8 mouse cellular contexts compared by ENCODE assay signal in the genomic region with DNA sequence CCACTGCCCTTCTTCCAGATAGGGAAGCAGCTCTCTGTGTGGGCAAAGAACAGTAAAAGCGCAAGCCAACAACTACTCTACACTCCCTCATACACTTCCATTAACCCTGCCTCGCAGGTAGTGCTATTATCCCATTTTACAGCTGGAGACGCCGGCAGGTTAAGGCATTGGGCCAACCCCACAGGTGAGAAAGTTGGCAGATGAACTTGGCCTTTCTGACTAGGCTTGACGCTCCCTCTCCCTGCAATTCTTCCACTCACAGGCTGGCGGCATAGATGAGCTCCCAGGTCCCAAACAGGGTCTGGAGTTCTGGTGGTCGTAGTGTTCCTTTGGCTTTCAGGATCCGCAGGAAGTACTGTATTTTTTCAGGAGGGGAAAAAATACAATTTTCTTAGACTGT. TPM values are rescaled to one million over a fixed set of nuclear protein-coding genes. Genes with fewer than 3 reads are reported as not detected.
A peak's percentile ranks its signal among the peaks of the same experiment; 100 is the strongest.
DNase-seq lines count a peak whose midpoint lies in the region; ATAC-seq and TF ChIP-seq lines count a peak whose summit lies in the region.

No protein-coding gene starts in this region.

- H3K9me3 ChIP-seq in heart, embryonic 15.5 days (replicated peaks), result no peaks in the 10 kb centered on the region
- H3K9me3 ChIP-seq in forebrain, postnatal 0 days (ENCODE audit: low read length), result no peaks in the 10 kb centered on the region
- H3K9me3 ChIP-seq in limb, embryonic 15.5 days, result no peaks in the 10 kb centered on the region

- H3K4me3 ChIP-seq in heart, embryonic 15.5 days, result peak overlapping the region; percentile 69
- peak overlapping the region; percentile 50 for H3K4me3 ChIP-seq in forebrain, postnatal 0 days (ENCODE audit: low read depth, low read length)
- H3K4me3 ChIP-seq in limb, embryonic 15.5 days, result peak overlapping the region; percentile 65
- H3K4me3 ChIP-seq in olfactory bulb, adult 2 months (ENCODE audit: insufficient read depth, low read depth, low read length), result peak overlapping the region; percentile 55

- H3K9ac ChIP-seq in heart, embryonic 15.5 days, result peak overlapping the region; percentile 68
- H3K9ac ChIP-seq in forebrain, postnatal 0 days, result peak overlapping the region; percentile 48
- no peak overlapping the region for H3K9ac ChIP-seq in limb, embryonic 15.5 days

- peaks cover 7% of the 10 kb centered on the region; the same call in 1 of the 2 replicates for H3K36me3 ChIP-seq in heart, embryonic 15.5 days
- peaks cover 7% of the 10 kb centered on the region; the same call in 1 of the 2 replicates for H3K36me3 ChIP-seq in forebrain, postnatal 0 days (ENCODE audit: insufficient read depth)
- peaks cover 21% of the 10 kb centered on the region for H3K36me3 ChIP-seq in limb, embryonic 15.5 days

- no peaks in the 10 kb centered on the region for H3K27me3 ChIP-seq in heart, embryonic 15.5 days
- no peaks in the 10 kb centered on the region for H3K27me3 ChIP-seq in forebrain, postnatal 0 days (ENCODE audit: insufficient read depth, low read length)
- H3K27me3 ChIP-seq in limb, embryonic 15.5 days, result no peaks in the 10 kb centered on the region

- peak overlapping the region; percentile 88 for H3K4me2 ChIP-seq in heart, embryonic 15.5 days
- H3K4me2 ChIP-seq in forebrain, postnatal 0 days (ENCODE audit: low read depth), result peak overlapping the region; percentile 83
- peak overlapping the region; percentile 84 for H3K4me2 ChIP-seq in limb, embryonic 15.5 days

- H3K4me1 ChIP-seq in heart, embryonic 15.5 days (replicated peaks), result peaks cover 56% of the 10 kb centered on the region
- H3K4me1 ChIP-seq in forebrain, postnatal 0 days (ENCODE audit: insufficient read depth), result no peaks in the 10 kb centered on the region
- peaks cover 44% of the 10 kb centered on the region for H3K4me1 ChIP-seq in limb, embryonic 15.5 days
- peaks cover 5% of the 10 kb centered on the region; the same call in 1 of the 2 replicates for H3K4me1 ChIP-seq in olfactory bulb, adult 2 months (ENCODE audit: control insufficient read depth, insufficient read depth, low read length)

- TF ChIP-seq POLR2A in olfactory bulb, adult 2 months (IDR thresholded peaks at IDR 0.05; ENCODE audit: insufficient read depth, low read depth, low read length), result no peak

- 12% methylated on average over 8 of the region's 8 CpGs for WGBS in heart, embryonic 15.5 days
- 11% methylated on average over 8 of the region's 8 CpGs for WGBS in forebrain, postnatal 0 days
- WGBS in limb, embryonic 15.5 days, result 13% methylated on average over 8 of the region's 8 CpGs
- 16% methylated on average over 8 of the region's 8 CpGs for WGBS in olfactory bulb, adult 2 months

- no peak for DNase-seq in heart, adult 8-10 months (ENCODE audit: low spot score)
- DNase-seq in NIH3T3 (ENCODE audit: low read depth), result peak; percentile 52
- peak; percentile 20 for DNase-seq in forebrain, postnatal 0 days
- DNase-seq in urinary bladder, postnatal 14 days (ENCODE audit: low spot score), result no peak
- no peak for DNase-seq in Muller cell, postnatal 12 days (ENCODE audit: inconsistent ontology term)

- TF ChIP-seq CTCF in forebrain, postnatal 0 days (IDR thresholded peaks at IDR 0.05; ENCODE audit: low read depth), result peak; percentile 57
- no peak for TF ChIP-seq CTCF in olfactory bulb, adult 2 months (IDR thresholded peaks at IDR 0.05; ENCODE audit: insufficient read depth, low read depth, low read length)

- H3K27ac ChIP-seq in heart, embryonic 15.5 days, result peak overlapping the region; percentile 62
- no peak overlapping the region for H3K27ac ChIP-seq in forebrain, postnatal 0 days (ENCODE audit: low read depth, low read length)
- H3K27ac ChIP-seq in limb, embryonic 15.5 days, result peak overlapping the region; percentile 61; the same call in 1 of the 2 replicates
- H3K27ac ChIP-seq in olfactory bulb, adult 2 months (ENCODE audit: insufficient read depth, low read depth, low read length), result no peak overlapping the region

- 0 out of 2 replicates have a peak, but pooled peaks have one; percentile 28 for ATAC-seq in heart, embryonic 15.5 days (replicated peaks; ENCODE audit: insufficient number of reproducible peaks, insufficient read depth, low FRiP score, low read depth)
- ATAC-seq in forebrain, postnatal 0 days, result peak; percentile 39; the same call in 1 of the 2 replicates
- no peak for ATAC-seq in limb, embryonic 15.5 days (ENCODE audit: insufficient number of reproducible peaks, low FRiP score, low TSS enrichment, low read depth)

RNA-seq across cellular contexts. Expression of a gene that starts 0.5 kb away (rescaled TPM):
- polyA plus RNA-seq in heart, embryonic 15.5 days (2015; fragmentation: Nextera tagmentation; extraction: Ambion mirVana), result 34.4 and 35.9 TPM in 2 replicates
- total RNA-seq in heart, adult 8-10 months (2022), result not detected
- 2.9 and 4.5 TPM in 2 replicates for total RNA-seq in forebrain, postnatal 0 days (2014; rRNA removed)
- polyA plus RNA-seq in forebrain, postnatal 0 days (2015; fragmentation: Nextera tagmentation; extraction: Ambion mirVana), result 3.6 and 3.9 TPM in 2 replicates
- 35.2 and 37.5 TPM in 2 replicates for polyA plus RNA-seq in limb, embryonic 15.5 days (2015; fragmentation: Nextera tagmentation; extraction: Ambion mirVana)
- not detected in 2 replicates for polyA plus RNA-seq in olfactory bulb, adult 2 months (2012; ENCODE audit: insufficient read depth, insufficient read length, low replicate concordance, missing spikeins)

RNA-seq across cellular contexts. Expression of a gene that starts 6.3 kb away (rescaled TPM):
- polyA plus RNA-seq in heart, embryonic 15.5 days (2015; fragmentation: Nextera tagmentation; extraction: Ambion mirVana), result 71.4 and 74.5 TPM in 2 replicates
- total RNA-seq in heart, adult 8-10 months (2022), result 10 to 100 TPM; 28.7 to 39.4 (median 32.4) TPM
- 57.3 and 86.2 TPM in 2 replicates for total RNA-seq in forebrain, postnatal 0 days (2014; rRNA removed)
- 92.2 and 103 TPM in 2 replicates for polyA plus RNA-seq in forebrain, postnatal 0 days (2015; fragmentation: Nextera tagmentation; extraction: Ambion mirVana)
- 78.9 and 81.9 TPM in 2 replicates for polyA plus RNA-seq in limb, embryonic 15.5 days (2015; fragmentation: Nextera tagmentation; extraction: Ambion mirVana)
- polyA plus RNA-seq in olfactory bulb, adult 2 months (2012; ENCODE audit: insufficient read depth, insufficient read length, low replicate concordance, missing spikeins), result not detected in 2 replicates

RNA-seq across cellular contexts. Expression of a gene that starts 7.8 kb away (rescaled TPM):
- polyA plus RNA-seq in heart, embryonic 15.5 days (2015; fragmentation: Nextera tagmentation; extraction: Ambion mirVana), result 2.3 and 2.4 TPM in 2 replicates
- total RNA-seq in heart, adult 8-10 months (2022), result 1 to 10 TPM in 1 of 4 experiments, under 1 TPM in 3; 0.25 to 1.0 (median 0.52) TPM
- total RNA-seq in forebrain, postnatal 0 days (2014; rRNA removed), result 0.14 and 0.31 TPM in 2 replicates
- polyA plus RNA-seq in forebrain, postnatal 0 days (2015; fragmentation: Nextera tagmentation; extraction: Ambion mirVana), result 0.65 and 0.70 TPM in 2 replicates
- polyA plus RNA-seq in limb, embryonic 15.5 days (2015; fragmentation: Nextera tagmentation; extraction: Ambion mirVana), result 4.1 and 6.8 TPM in 2 replicates
- not detected in 2 replicates for polyA plus RNA-seq in olfactory bulb, adult 2 months (2012; ENCODE audit: insufficient read depth, insufficient read length, low replicate concordance, missing spikeins)

RNA-seq across cellular contexts. Expression of a gene that starts 15.4 kb away (rescaled TPM):
- polyA plus RNA-seq in heart, embryonic 15.5 days (2015; fragmentation: Nextera tagmentation; extraction: Ambion mirVana), result 0.10 and 1.4 TPM in 2 replicates
- not detected for total RNA-seq in heart, adult 8-10 months (2022)
- not detected in 2 replicates for total RNA-seq in forebrain, postnatal 0 days (2014; rRNA removed)
- not detected in 2 replicates for polyA plus RNA-seq in forebrain, postnatal 0 days (2015; fragmentation: Nextera tagmentation; extraction: Ambion mirVana)
- polyA plus RNA-seq in limb, embryonic 15.5 days (2015; fragmentation: Nextera tagmentation; extraction: Ambion mirVana), result not detected in 2 replicates
- polyA plus RNA-seq in olfactory bulb, adult 2 months (2012; ENCODE audit: insufficient read depth, insufficient read length, low replicate concordance, missing spikeins), result not detected in 2 replicates

RNA-seq across cellular contexts. Expression of a gene that starts 24.6 kb away (rescaled TPM):
- 159 and 177 TPM in 2 replicates for polyA plus RNA-seq in heart, embryonic 15.5 days (2015; fragmentation: Nextera tagmentation; extraction: Ambion mirVana)
- 10 to 100 TPM; 25.4 to 34.9 (median 31.1) TPM for total RNA-seq in heart, adult 8-10 months (2022)
- total RNA-seq in forebrain, postnatal 0 days (2014; rRNA removed), result 4.1 and 11.7 TPM in 2 replicates
- 5.1 and 8.1 TPM in 2 replicates for polyA plus RNA-seq in forebrain, postnatal 0 days (2015; fragmentation: Nextera tagmentation; extraction: Ambion mirVana)
- 394 and 952 TPM in 2 replicates for polyA plus RNA-seq in limb, embryonic 15.5 days (2015; fragmentation: Nextera tagmentation; extraction: Ambion mirVana)
- polyA plus RNA-seq in olfactory bulb, adult 2 months (2012; ENCODE audit: insufficient read depth, insufficient read length, low replicate concordance, missing spikeins), result not detected in 2 replicates

Comparison
In these comparisons a context has a peak if more than half of its experiments do, and no peak if none do; other contexts are left out.
1. H3K27ac ChIP-seq: peak in heart, embryonic 15.5 days (single experiment) and limb, embryonic 15.5 days (single experiment); none in forebrain, postnatal 0 days (single experiment) and olfactory bulb, adult 2 months (single experiment).
2. DNase-seq: peak in NIH3T3 (single experiment) and forebrain, postnatal 0 days (single experiment); none in heart, adult 8-10 months (single experiment), urinary bladder, postnatal 14 days (single experiment) and Muller cell, postnatal 12 days (single experiment).
3. RNA of a gene that starts 6.3 kb away (polyA plus RNA-seq): 92.2 to 103 TPM in forebrain, postnatal 0 days, 78.9 to 81.9 TPM in limb, embryonic 15.5 days and 71.4 to 74.5 TPM in heart, embryonic 15.5 days; not detected in olfactory bulb, adult 2 months; every median in the first group is over 10 times any median in the second.
4. Peak in every context shown above with its lines, with median percentiles within 50 percentile points of each other: H3K4me2 ChIP-seq and H3K4me3 ChIP-seq.